Mouse (Mus musculus) embryonic fibroblast, embryonic 13.5 days (primary cell): Measurements from ENCODE around the gene Capn15. TPM values are rescaled to one million over a fixed set of nuclear protein-coding genes. Genes with fewer than 3 reads are reported as not detected.

ENCODE experiments used
- H3K27ac ChIP-seq: 2 replicates; pipeline ENCODE4 v1.5.1; 2012; ENCODE audit warnings: low read length, control low read depth, inconsistent platforms; ENCODE audit not compliant: insufficient read depth
- H3K4me1 ChIP-seq: 2 replicates; pipeline ENCODE4 v1.6.1; 2011; ENCODE audit warnings: low read length; ENCODE audit not compliant: control insufficient read depth, insufficient read depth
- H3K4me3 ChIP-seq: 2 replicates; pipeline ENCODE4 v1.5.1; 2011; ENCODE audit warnings: mild to moderate bottlenecking, control low read depth, low read length; ENCODE audit not compliant: insufficient read depth
- CTCF ChIP-seq: IDR thresholded peaks from 2 replicates; pipeline ENCODE4 v1.5.1; 2011; ENCODE audit warnings: mild to moderate bottlenecking, control low read depth, low read length, moderate library complexity, borderline replicate concordance; ENCODE audit not compliant: insufficient read depth
- POLR2A ChIP-seq: IDR thresholded peaks from 2 replicates; pipeline ENCODE4 v1.6.1; 2011; ENCODE audit warnings: low read depth, mild to moderate bottlenecking, control low read depth, low read length, moderate library complexity
- polyA plus RNA-seq: library from polyadenylated mRNA; stranded (reverse); fragments of >200 nt; gene quantifications from 2 replicates; pipeline ENCODE4 v1.2.4, GENCODE M21; 2011; ENCODE audit warnings: low read depth; ENCODE audit not compliant: missing spikeins, insufficient read length

Capn15 gene
- polyA plus RNA-seq, 1 experiment: 10.9 TPM

DNA sequence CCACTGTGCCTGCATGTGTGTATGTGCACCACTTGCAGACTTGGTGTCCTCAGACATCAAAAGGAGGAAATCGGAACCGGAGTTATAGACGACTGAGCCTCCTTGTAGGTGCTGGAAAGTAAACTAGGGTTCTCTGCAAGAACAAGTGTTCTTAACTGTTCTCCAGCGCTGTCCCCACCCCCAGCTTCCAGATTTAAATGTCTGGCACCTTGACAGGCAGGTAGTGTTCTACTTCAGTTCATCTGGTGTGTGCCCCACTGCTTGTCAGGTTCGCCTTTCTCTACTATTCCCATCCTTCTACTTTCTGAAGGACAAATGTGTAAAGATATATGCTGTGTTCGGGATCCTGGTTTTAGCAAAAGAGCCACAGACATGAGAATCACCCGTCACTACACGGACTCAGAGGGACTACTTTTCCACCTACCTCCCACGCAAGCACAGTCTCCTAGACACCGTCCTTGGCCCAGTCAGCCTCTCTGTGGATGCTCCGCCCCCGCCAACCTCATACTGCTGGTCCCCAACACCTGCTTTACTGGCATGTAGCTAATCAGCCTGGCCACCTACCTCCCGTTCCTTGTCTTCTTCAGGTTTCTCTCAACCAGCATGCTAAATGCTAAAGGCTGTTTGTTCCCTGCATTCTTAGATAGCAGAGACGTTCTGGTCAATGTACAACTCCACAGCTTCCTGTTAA, 72.3 kb downstream of the Capn15 start:
- Histone ChIP-seq H3K4me3 (no peak overlapping the region), H3K4me1 (peaks cover 10% of the 10 kb centered on the region), H3K27ac (no peak overlapping the region)
- TF ChIP-seq CTCF (no peak), POLR2A (no peak)

DNA sequence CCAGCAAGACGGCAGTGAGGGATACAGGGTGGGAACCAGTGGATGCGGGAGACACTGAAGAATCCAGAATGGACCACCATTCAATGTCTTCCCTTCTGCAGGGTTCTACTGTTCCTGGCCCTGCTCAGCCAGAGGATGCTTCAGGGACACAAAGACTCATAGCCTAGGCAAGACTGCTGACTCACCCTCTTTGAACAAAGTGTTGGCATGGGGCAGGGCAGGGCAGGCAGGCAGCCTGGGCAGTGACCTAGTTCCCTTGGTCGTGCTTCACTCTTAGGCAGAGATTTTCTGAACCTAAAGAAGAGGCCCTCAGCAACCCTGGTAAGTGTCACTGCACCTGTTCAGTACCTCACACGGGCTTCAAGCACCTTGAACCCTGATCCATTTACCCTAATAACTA, 73.8 kb downstream of the Capn15 start:
- H3K4me1 ChIP-seq: 0 out of 2 replicates have a peak, but pooled peaks cover 4% of the 10 kb centered on the region
- TF ChIP-seq POLR2A (no peak), CTCF (no peak)

More for the DNA sequence above, 73.8 kb downstream of the Capn15 start:
- no peak overlapping the region for H3K4me3 ChIP-seq
- H3K27ac ChIP-seq: no peak overlapping the region

Other genes with a start within 250 kb of the Capn15 start
- gene Mslnl, start 249.8 kb downstream of the Capn15 start, polyA plus RNA-seq: not detected in 2 replicates
- 2.3 and 3.3 TPM in 2 replicates for gene Msln, start 231.4 kb downstream of the Capn15 start, polyA plus RNA-seq
- gene Narfl, start 212.0 kb downstream of the Capn15 start, polyA plus RNA-seq: 14.6 and 20.3 TPM in 2 replicates
- 18.1 and 23.8 TPM in 2 replicates for gene Haghl, start 200.1 kb downstream of the Capn15 start, polyA plus RNA-seq
- not detected in 2 replicates for gene Ccdc78, start 199.2 kb downstream of the Capn15 start, polyA plus RNA-seq
- gene Fam173a, start 192.9 kb downstream of the Capn15 start, polyA plus RNA-seq: 25.4 and 26.4 TPM in 2 replicates
- 2.0 TPM in 1 of 2 replicates, not detected in the other for gene AC134908.4, start 190.1 kb downstream of the Capn15 start, polyA plus RNA-seq
- 24.8 and 33.5 TPM in 2 replicates for gene Metrn, start 188.7 kb downstream of the Capn15 start, polyA plus RNA-seq
- gene Fbxl16, start 176.7 kb downstream of the Capn15 start, polyA plus RNA-seq: 4.1 and 4.7 TPM in 2 replicates
- 13.0 and 14.5 TPM in 2 replicates for gene Wdr24, start 162.2 kb downstream of the Capn15 start, polyA plus RNA-seq
- 24.4 and 27.9 TPM in 2 replicates for gene Jmjd8, start 156.9 kb downstream of the Capn15 start, polyA plus RNA-seq
- gene Stub1, start 152.4 kb downstream of the Capn15 start, polyA plus RNA-seq: 115 and 118 TPM in 2 replicates
- 1.8 and 2.1 TPM in 2 replicates for gene Rhbdl1, start 148.5 kb downstream of the Capn15 start, polyA plus RNA-seq
- 0.63 TPM in 1 of 2 replicates, not detected in the other for gene Gm20683, start 144.0 kb downstream of the Capn15 start, polyA plus RNA-seq
- 21.0 and 29.7 TPM in 2 replicates for gene Rhot2, start 140.9 kb downstream of the Capn15 start, polyA plus RNA-seq
- gene Wdr90, start 124.3 kb downstream of the Capn15 start, polyA plus RNA-seq: 5.9 and 11.4 TPM in 2 replicates
- 7.1 and 9.8 TPM in 2 replicates for gene Mcrip2, start 117.0 kb downstream of the Capn15 start, polyA plus RNA-seq
- gene Mettl26, start 110.7 kb downstream of the Capn15 start, polyA plus RNA-seq: 14.4 and 19.7 TPM in 2 replicates
- 0.38 and 0.83 TPM in 2 replicates for gene Wfikkn1, start 104.9 kb downstream of the Capn15 start, polyA plus RNA-seq
- gene Rab40c, start 66.1 kb downstream of the Capn15 start, polyA plus RNA-seq: 21.5 and 23.9 TPM in 2 replicates
- gene Pigq, start 40.9 kb downstream of the Capn15 start, polyA plus RNA-seq: 47.8 and 48.0 TPM in 2 replicates
- gene Nhlrc4, start 40.8 kb downstream of the Capn15 start, polyA plus RNA-seq: not detected in 2 replicates
- gene A930017K11Rik, start 33.2 kb downstream of the Capn15 start, polyA plus RNA-seq: not detected in 2 replicates
- gene Rab11fip3, start 83.8 kb upstream of the Capn15 start, polyA plus RNA-seq: 20.7 and 22.6 TPM in 2 replicates
- gene Decr2, start 104.5 kb upstream of the Capn15 start, polyA plus RNA-seq: 28.2 and 30.9 TPM in 2 replicates
- 47.9 and 50.4 TPM in 2 replicates for gene Nme4, start 109.8 kb upstream of the Capn15 start, polyA plus RNA-seq
- 0.48 and 1.0 TPM in 2 replicates for gene Tmem8, start 127.5 kb upstream of the Capn15 start, polyA plus RNA-seq
- gene Mrpl28, start 137.7 kb upstream of the Capn15 start, polyA plus RNA-seq: 38.7 and 41.0 TPM in 2 replicates
- gene Axin1, start 152.9 kb upstream of the Capn15 start, polyA plus RNA-seq: 34.4 and 50.5 TPM in 2 replicates
- gene Pdia2, start 213.3 kb upstream of the Capn15 start, polyA plus RNA-seq: not detected in 2 replicates
- 2.2 and 2.8 TPM in 2 replicates for gene Rgs11, start 217.2 kb upstream of the Capn15 start, polyA plus RNA-seq
- 5.8 and 9.3 TPM in 2 replicates for gene Arhgdig, start 222.0 kb upstream of the Capn15 start, polyA plus RNA-seq